Mouse (Mus musculus) C2C12 (cell line): Measurements from ENCODE around the gene Rxrg. TPM values are rescaled to one million over a fixed set of nuclear protein-coding genes. Genes with fewer than 3 reads are reported as not detected.

Experiments used
- H3K27me3 ChIP-seq: one replicate; pipeline ENCODE4 v1.6.1; 2011; ENCODE audit not compliant: control insufficient read depth, insufficient read depth, insufficient read length
- H3K36me3 ChIP-seq: one replicate; pipeline ENCODE4 v1.6.1; 2011; ENCODE audit not compliant: control insufficient read depth, insufficient read depth
- H3K4me3 ChIP-seq: one replicate; pipeline ENCODE4 v1.5.1; 2011; ENCODE audit warnings: mild to moderate bottlenecking, control low read depth; ENCODE audit not compliant: poor library complexity, insufficient read depth, severe bottlenecking
- H3K79me2 ChIP-seq: one replicate; pipeline ENCODE4 v1.6.1; 2011; ENCODE audit not compliant: control insufficient read depth, insufficient read depth
- H3K79me3 ChIP-seq: one replicate; pipeline ENCODE4 v1.6.1; 2011; ENCODE audit warnings: low read depth, control low read depth
- H3ac ChIP-seq: one replicate; pipeline ENCODE3; 2011; ENCODE audit warnings: low read depth; ENCODE audit not compliant: control insufficient read depth, insufficient read length
- CEBPB ChIP-seq: IDR thresholded peaks from one replicate; pipeline ENCODE4 v1.6.1; 2011; ENCODE audit warnings: low read depth, mild to moderate bottlenecking, control low read depth, moderate library complexity
- CTCF ChIP-seq: IDR thresholded peaks from one replicate; pipeline ENCODE4 v1.5.1; 2011; ENCODE audit not compliant: control insufficient read depth, insufficient read depth, insufficient read length
- FOSL1 ChIP-seq: IDR thresholded peaks from one replicate; pipeline ENCODE4 v1.8.0; 2011; ENCODE audit warnings: mild to moderate bottlenecking, low read length; ENCODE audit not compliant: poor library complexity, insufficient read depth, severe bottlenecking
- MAX ChIP-seq: IDR thresholded peaks from one replicate; pipeline ENCODE4 v1.6.1; 2011; ENCODE audit warnings: mild to moderate bottlenecking, control low read depth
- MYOD1 ChIP-seq: IDR thresholded peaks from one replicate; pipeline ENCODE4 v1.6.1; 2011; ENCODE audit warnings: low read depth; ENCODE audit not compliant: control insufficient read depth, insufficient read length
- MYOG ChIP-seq: IDR thresholded peaks from one replicate; pipeline ENCODE4 v1.6.1; 2011; ENCODE audit not compliant: control insufficient read depth, insufficient read length; ENCODE audit errors: extremely low read depth
- USF1 ChIP-seq: IDR thresholded peaks from one replicate; pipeline ENCODE4 v1.6.1; 2011; ENCODE audit warnings: low read depth, mild to moderate bottlenecking, control low read depth, moderate library complexity
- polyA plus RNA-seq: library from polyadenylated mRNA; unstranded; fragments of >200 nt; fragmentation: generic; extraction: Trizol; gene quantifications from one replicate; pipeline ENCODE4 v1.2.1, GENCODE M21; 2012; ENCODE audit warnings: missing spikeins

The Rxrg gene
- polyA plus RNA-seq, 1 experiment = not detected

DNA sequence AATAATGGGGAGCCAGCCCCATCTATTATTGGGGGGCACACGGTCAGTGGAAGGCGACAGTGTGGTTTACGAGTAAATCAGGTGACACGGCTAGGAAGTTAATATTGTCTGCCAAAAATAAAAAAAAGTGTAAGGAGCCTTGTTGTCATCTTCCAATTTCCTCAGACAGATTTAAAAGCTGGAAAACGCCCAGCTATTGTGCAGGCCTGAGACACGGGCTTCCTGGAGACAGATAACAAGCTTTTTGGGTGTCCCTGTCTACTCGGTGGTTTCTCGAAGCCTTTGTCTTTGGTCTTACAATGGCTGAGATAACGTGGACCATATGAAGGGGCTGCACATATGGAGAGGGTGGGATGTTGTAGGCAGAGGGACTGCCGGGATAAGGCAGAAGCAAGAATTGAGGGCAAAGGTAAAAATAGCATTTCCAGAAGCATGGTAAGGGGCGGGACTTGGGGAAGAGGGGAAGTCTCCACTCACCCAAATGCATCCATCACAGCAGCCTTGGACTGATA, 51.0 kb downstream of the Rxrg start:
- no peak overlapping the region for H3K4me3 ChIP-seq
- H3K36me3 ChIP-seq = no peaks in the 10 kb centered on the region
- H3K27me3 ChIP-seq = peaks cover 1% of the 10 kb centered on the region
- H3K79me3 ChIP-seq = no peaks in the 10 kb centered on the region
- TF ChIP-seq FOSL1 = no peak
- no peak for TF ChIP-seq CEBPB
- no peak for TF ChIP-seq MYOD1
- TF ChIP-seq MYOG = no peak
- TF ChIP-seq MAX = no peak
- no peak for TF ChIP-seq USF1
- TF ChIP-seq CTCF = no peak
- H3ac ChIP-seq = no peak overlapping the region
- no peaks in the 10 kb centered on the region for H3K79me2 ChIP-seq

DNA sequence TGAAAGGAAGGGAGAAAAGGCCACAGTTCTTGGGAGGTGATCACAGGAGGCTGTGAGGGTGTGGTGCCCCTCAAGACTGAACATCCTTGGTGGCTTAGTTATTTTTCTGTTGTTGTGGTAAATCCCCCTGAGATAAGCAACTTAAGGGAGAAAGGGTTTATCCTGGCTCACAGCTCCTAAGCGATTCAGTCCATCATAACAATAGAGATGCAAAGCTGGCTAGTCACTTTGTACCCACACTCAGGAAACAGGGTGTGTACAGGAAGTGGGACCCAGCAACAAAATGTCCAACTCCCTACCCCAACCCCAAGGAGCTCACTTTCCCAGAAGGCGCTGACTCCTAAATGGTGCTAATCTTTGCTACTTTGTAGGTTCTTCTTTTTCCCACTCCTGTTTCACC, 54.2 kb downstream of the Rxrg start:
- H3ac ChIP-seq = no peak overlapping the region
- H3K79me2 ChIP-seq = no peaks in the 10 kb centered on the region
- TF ChIP-seq FOSL1 = no peak
- TF ChIP-seq USF1 = no peak
- no peak for TF ChIP-seq CEBPB
- no peak for TF ChIP-seq MYOD1
- no peak for TF ChIP-seq CTCF
- no peak for TF ChIP-seq MAX
- no peak for TF ChIP-seq MYOG
- no peak overlapping the region for H3K4me3 ChIP-seq
- H3K27me3 ChIP-seq = peaks cover 8% of the 10 kb centered on the region
- no peaks in the 10 kb centered on the region for H3K79me3 ChIP-seq
- H3K36me3 ChIP-seq = no peaks in the 10 kb centered on the region

DNA sequence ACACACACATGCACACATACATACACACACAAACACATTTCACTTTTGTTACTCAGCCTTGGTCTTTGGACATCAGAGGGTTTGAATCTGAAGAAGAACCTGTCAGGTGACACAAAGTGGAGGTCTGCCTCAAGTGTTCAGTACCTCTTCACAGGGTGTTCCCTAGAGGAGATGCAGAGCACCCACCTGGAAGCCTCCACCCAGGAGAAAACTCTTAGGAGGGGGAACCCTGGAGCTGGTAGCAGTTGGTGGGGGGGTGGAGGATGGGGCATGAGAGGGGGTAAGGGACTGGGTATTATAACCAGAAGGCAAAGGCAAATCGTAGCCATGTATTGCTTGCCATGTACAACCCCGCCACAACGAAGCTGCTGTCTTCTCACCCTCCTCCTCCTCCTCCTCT, 60.9 kb downstream of the Rxrg start:
- H3K79me3 ChIP-seq = no peaks in the 10 kb centered on the region
- no peak overlapping the region for H3ac ChIP-seq
- TF ChIP-seq MYOD1 (no peak), FOSL1 (no peak), MAX (no peak), CTCF (no peak), USF1 (no peak)
- H3K4me3 ChIP-seq = no peak overlapping the region
- no peaks in the 10 kb centered on the region for H3K79me2 ChIP-seq
- H3K36me3 ChIP-seq = no peaks in the 10 kb centered on the region
- peaks cover 25% of the 10 kb centered on the region for H3K27me3 ChIP-seq

DNA sequence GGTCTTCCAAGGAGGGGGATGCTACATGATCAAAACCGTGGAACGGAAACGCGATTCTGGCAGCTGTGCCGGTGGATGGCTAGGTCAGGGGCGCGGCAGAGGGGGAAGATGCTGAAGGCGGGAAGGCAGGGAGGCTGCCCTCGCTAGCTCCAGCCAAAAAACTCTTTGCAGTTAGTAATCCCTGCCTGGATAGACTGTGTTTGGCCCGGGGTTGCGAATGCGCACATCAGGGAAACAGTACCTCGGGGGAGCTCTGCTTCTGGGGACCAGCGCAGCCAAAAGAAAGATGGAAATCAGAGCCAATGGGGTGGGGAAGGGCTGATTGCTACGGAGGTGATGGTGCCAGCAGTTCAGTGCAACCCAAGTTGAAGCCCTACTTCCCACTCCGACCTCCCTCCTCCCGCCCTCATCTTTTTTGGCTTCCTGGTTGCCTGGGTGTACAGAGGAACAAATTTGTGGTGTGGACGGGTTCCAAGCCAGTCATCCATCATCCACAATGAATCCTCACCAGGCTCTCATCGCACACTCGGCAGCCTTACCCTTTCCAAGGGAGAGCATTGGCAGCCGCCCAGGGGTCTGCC, 62.4 kb downstream of the Rxrg start:
- Histone ChIP-seq H3ac (no peak overlapping the region), H3K79me2 (no peaks in the 10 kb centered on the region), H3K27me3 (peaks cover 24% of the 10 kb centered on the region), H3K36me3 (no peaks in the 10 kb centered on the region), H3K4me3 (no peak overlapping the region), H3K79me3 (no peaks in the 10 kb centered on the region)
- TF ChIP-seq USF1 = no peak
- TF ChIP-seq CEBPB = no peak
- TF ChIP-seq MAX = no peak
- TF ChIP-seq CTCF = no peak
- TF ChIP-seq FOSL1 = no peak
- TF ChIP-seq MYOG = no peak
- TF ChIP-seq MYOD1 = no peak

DNA sequence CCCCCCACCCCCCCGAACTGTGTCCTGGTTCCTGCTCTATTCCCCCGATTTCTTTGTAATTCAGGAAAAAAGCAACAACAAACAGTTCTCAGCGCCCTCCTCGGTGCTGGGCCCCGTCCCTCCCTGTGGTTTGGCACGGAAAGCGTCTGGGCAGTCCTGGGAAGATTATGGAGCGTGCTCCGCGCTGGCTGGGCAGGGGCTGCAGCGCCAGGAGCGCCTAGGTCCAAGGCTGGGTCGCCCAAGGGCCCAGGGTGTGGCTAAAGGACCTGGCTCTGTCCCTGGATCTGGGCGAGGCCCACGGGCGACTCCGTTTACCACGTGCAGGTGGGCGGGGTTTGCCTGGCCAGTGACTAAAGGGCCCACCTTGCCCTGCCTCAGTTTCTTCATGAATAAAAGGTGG, 62.9 kb downstream of the Rxrg start:
- H3K36me3 ChIP-seq = no peaks in the 10 kb centered on the region
- peaks cover 24% of the 10 kb centered on the region for H3K27me3 ChIP-seq
- H3K79me3 ChIP-seq = no peaks in the 10 kb centered on the region
- no peak for TF ChIP-seq MYOD1
- no peak for TF ChIP-seq CEBPB
- TF ChIP-seq CTCF = no peak
- no peak for TF ChIP-seq USF1
- no peak for TF ChIP-seq FOSL1
- TF ChIP-seq MAX = no peak
- TF ChIP-seq MYOG = no peak
- no peak overlapping the region for H3K4me3 ChIP-seq
- no peaks in the 10 kb centered on the region for H3K79me2 ChIP-seq
- no peak overlapping the region for H3ac ChIP-seq

DNA sequence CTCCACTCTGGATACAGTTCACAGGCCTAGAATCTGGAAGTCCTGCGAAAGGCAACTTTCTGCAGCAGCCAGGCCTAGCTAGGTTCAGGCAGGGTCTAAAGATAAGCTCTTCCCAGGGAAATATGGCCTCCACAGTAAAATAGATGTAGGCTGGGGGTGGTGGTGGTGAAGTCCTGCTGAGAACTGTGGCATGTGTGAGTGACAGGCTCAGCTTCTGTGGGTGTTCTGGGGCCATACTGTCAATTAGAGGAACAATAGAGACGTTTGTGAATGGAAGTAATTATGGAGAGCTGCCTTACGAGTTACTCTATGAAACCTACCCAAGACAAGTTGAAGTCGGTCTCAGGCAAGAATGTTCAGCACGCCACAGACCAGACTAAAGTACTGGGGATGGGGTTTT, 65.0 kb downstream of the Rxrg start:
- Histone ChIP-seq H3ac (no peak overlapping the region), H3K36me3 (no peaks in the 10 kb centered on the region), H3K4me3 (no peak overlapping the region), H3K79me3 (no peaks in the 10 kb centered on the region), H3K79me2 (no peaks in the 10 kb centered on the region), H3K27me3 (peaks cover 16% of the 10 kb centered on the region)
- TF ChIP-seq CTCF = no peak
- TF ChIP-seq MYOG = no peak
- TF ChIP-seq USF1 = no peak
- TF ChIP-seq CEBPB = no peak
- no peak for TF ChIP-seq MYOD1
- TF ChIP-seq MAX = no peak
- no peak for TF ChIP-seq FOSL1
